Mouse (Mus musculus) MEL (cell line): ENCODE results near the gene Adam12. TPM values are rescaled to one million over a fixed set of nuclear protein-coding genes. Genes with fewer than 3 reads are reported as not detected.

Experiments
- DNase-seq: peaks from one replicate; pipeline ENCODE4 v3.0.0; 2011; ENCODE audit warnings: low read depth, low spot score
- H3K27ac ChIP-seq: 2 replicates; pipeline ENCODE4 v1.5.1; 2012; ENCODE audit warnings: low read depth, mild to moderate bottlenecking, control low read depth, low read length, moderate library complexity; ENCODE audit not compliant: control insufficient read depth
- H3K27me3 ChIP-seq, 2 experiments: fragments of 150-350 bp in 1 of 2; sonication (generic) in 1 of 2; 2 replicates each; pipeline ENCODE4 v1.6.1; 2012; ENCODE audit warnings: low read length in 2 of 2, mild to moderate bottlenecking in 2 of 2, improper control_type of control experiment in 1 of 2, moderate library complexity in 1 of 2; ENCODE audit not compliant: insufficient read depth in 2 of 2, control insufficient read depth in 1 of 2
- H3K36me3 ChIP-seq, 2 experiments: 2 replicates each; pipeline ENCODE4 v1.6.1; 2012 to 2014; ENCODE audit warnings: low read length in 2 of 2, improper control_type of control experiment in 1 of 2, inconsistent platforms in 1 of 2, mild to moderate bottlenecking in 1 of 2; ENCODE audit not compliant: insufficient read depth in 2 of 2, control insufficient read depth in 1 of 2
- H3K4me1 ChIP-seq, 2 experiments: fragments of 150-350 bp in 1 of 2; sonication (generic) in 1 of 2; 2 replicates each; pipeline ENCODE4 v1.6.1; 2012; ENCODE audit warnings: low read length in 2 of 2, improper control_type of control experiment in 1 of 2, mild to moderate bottlenecking in 1 of 2; ENCODE audit not compliant: insufficient read depth in 2 of 2, control insufficient read depth in 1 of 2
- H3K4me3 ChIP-seq, 2 experiments: fragments of 150-350 bp in 1 of 2; sonication (generic) in 1 of 2; 2 replicates each; pipeline ENCODE4 v1.5.1; 2012; ENCODE audit warnings: low read depth in 2 of 2, low read length in 2 of 2, mild to moderate bottlenecking in 2 of 2, moderate library complexity in 2 of 2, control low read depth in 1 of 2, improper control_type of control experiment in 1 of 2; ENCODE audit not compliant: control insufficient read depth in 1 of 2, insufficient read depth in 1 of 2
- H3K79me2 ChIP-seq: 2 replicates; pipeline ENCODE4 v1.6.1; 2012; ENCODE audit warnings: mild to moderate bottlenecking, low read length, moderate library complexity; ENCODE audit not compliant: control insufficient read depth, poor library complexity, insufficient read depth
- H3K9ac ChIP-seq: 2 replicates; pipeline ENCODE4 v1.6.1; 2012; ENCODE audit warnings: low read depth, mild to moderate bottlenecking, control low read depth, low read length, moderate library complexity; ENCODE audit not compliant: control insufficient read depth, poor library complexity, severe bottlenecking
- H3K9me3 ChIP-seq: fragments of 150-350 bp; sonication (generic); replicated peaks from 2 replicates; pipeline ENCODE4 v1.6.1; 2012; ENCODE audit warnings: mild to moderate bottlenecking, low read length, improper control_type of control experiment, moderate library complexity; ENCODE audit not compliant: insufficient read depth
- BHLHE40 ChIP-seq: IDR thresholded peaks from 2 replicates; pipeline ENCODE4 v1.6.1; 2012; ENCODE audit warnings: low read depth, mild to moderate bottlenecking, inconsistent platforms, low read length, improper control_type of control experiment, borderline replicate concordance
- CHD1 ChIP-seq: IDR thresholded peaks from 2 replicates; pipeline ENCODE4 v1.6.1; 2012; ENCODE audit warnings: low read depth, mild to moderate bottlenecking, inconsistent platforms, low read length, improper control_type of control experiment
- ELF1 ChIP-seq: IDR thresholded peaks from 2 replicates; pipeline ENCODE4 v1.6.1; 2014; ENCODE audit warnings: low read depth, mild to moderate bottlenecking, inconsistent platforms, low read length, improper control_type of control experiment, moderate library complexity
- EP300 ChIP-seq, 2 experiments: IDR thresholded peaks; 2 replicates each; pipeline ENCODE4 v1.6.1; 2011; ENCODE audit warnings: improper control_type of control experiment in 2 of 2, low read length in 2 of 2, low read depth in 1 of 2, mild to moderate bottlenecking in 1 of 2
- ETS1 ChIP-seq: IDR thresholded peaks from 2 replicates; pipeline ENCODE4 v1.6.1; 2012; ENCODE audit warnings: low read depth, mild to moderate bottlenecking, inconsistent platforms, low read length, improper control_type of control experiment, moderate library complexity
- GABPA ChIP-seq: IDR thresholded peaks from 2 replicates; pipeline ENCODE4 v1.6.1; 2012; ENCODE audit warnings: low read depth, mild to moderate bottlenecking, inconsistent platforms, low read length, improper control_type of control experiment, moderate library complexity
- HCFC1 ChIP-seq: IDR thresholded peaks from 2 replicates; pipeline ENCODE4 v1.6.1; 2012; ENCODE audit warnings: low read depth, mild to moderate bottlenecking, inconsistent platforms, low read length, improper control_type of control experiment, moderate library complexity
- MAFK ChIP-seq: IDR thresholded peaks from 2 replicates; pipeline ENCODE4 v1.6.1; 2011; ENCODE audit warnings: low read depth, mild to moderate bottlenecking, low read length, improper control_type of control experiment, borderline replicate concordance
- MXI1 ChIP-seq: IDR thresholded peaks from 2 replicates; pipeline ENCODE4 v1.6.1; 2011; ENCODE audit warnings: mild to moderate bottlenecking, low read depth, low read length, improper control_type of control experiment
- NELFE ChIP-seq: IDR thresholded peaks from 2 replicates; pipeline ENCODE4 v1.6.1; 2011; ENCODE audit warnings: low read depth, low read length, improper control_type of control experiment
- NRF1 ChIP-seq: IDR thresholded peaks from 2 replicates; pipeline ENCODE4 v1.6.1; 2014; ENCODE audit warnings: low read depth, mild to moderate bottlenecking, inconsistent platforms, low read length, improper control_type of control experiment, moderate library complexity; ENCODE audit not compliant: poor library complexity, insufficient read depth, severe bottlenecking
- SMC3 ChIP-seq: IDR thresholded peaks from 2 replicates; pipeline ENCODE4 v1.6.1; 2011; ENCODE audit warnings: low read depth, low read length, improper control_type of control experiment
- TCF12 ChIP-seq: IDR thresholded peaks from 2 replicates; pipeline ENCODE4 v1.6.1; 2014; ENCODE audit warnings: low read depth, mild to moderate bottlenecking, inconsistent platforms, low read length, improper control_type of control experiment, moderate library complexity
- USF1 ChIP-seq: IDR thresholded peaks from 2 replicates; pipeline ENCODE4 v1.6.1; 2014; ENCODE audit warnings: low read depth, mild to moderate bottlenecking, inconsistent platforms, low read length, improper control_type of control experiment, moderate library complexity
- USF2 ChIP-seq, 2 experiments: IDR thresholded peaks; 2 replicates each; pipeline ENCODE4 v1.6.1; 2011 to 2012; ENCODE audit warnings: improper control_type of control experiment in 2 of 2, low read length in 2 of 2, borderline replicate concordance in 1 of 2, inconsistent platforms in 1 of 2, low read depth in 1 of 2, mild to moderate bottlenecking in 1 of 2; ENCODE audit not compliant: insufficient read depth in 1 of 2
- ZC3H11A ChIP-seq: IDR thresholded peaks from 2 replicates; pipeline ENCODE4 v1.6.1; 2012; ENCODE audit warnings: low read depth, mild to moderate bottlenecking, inconsistent platforms, low read length, improper control_type of control experiment
- ZKSCAN1 ChIP-seq: IDR thresholded peaks from 2 replicates; pipeline ENCODE4 v1.6.1; 2012; ENCODE audit warnings: low read depth, mild to moderate bottlenecking, inconsistent platforms, low read length, improper control_type of control experiment, moderate library complexity
- polyA plus RNA-seq, 2 experiments: library from polyadenylated mRNA; stranded (reverse) in 1 of 2; unstranded in 1 of 2; fragments of >175 nt in 1 of 2; fragments of >200 nt in 1 of 2; gene quantifications; 2 replicates each; pipeline versions ENCODE4 v1.2.1 to v1.2.4; 2012; ENCODE audit warnings: low replicate concordance in 2 of 2, low read depth in 1 of 2; ENCODE audit not compliant: insufficient read length in 2 of 2, insufficient read depth in 1 of 2, missing spikeins in 1 of 2
- total RNA-seq: library from RNA; depleted of rRNA; stranded (reverse); fragments of 300-350 nt; gene quantifications from 2 replicates; pipeline ENCODE4 v1.2.3, GENCODE M21; 2012

Adam12 gene
- total and polyA plus RNA-seq, 3 experiments, result not detected

GRCm38 (mm10) chr7:134032959-134033366, 199.0 kb downstream of the Adam12 start:
- Histone ChIP-seq H3K9ac (no peak overlapping the region), H3K4me3 (no peak overlapping the region), H3K4me1 (no peaks in the 10 kb centered on the region), H3K27me3 (no peaks in the 10 kb centered on the region), H3K36me3 (no peaks in the 10 kb centered on the region), H3K27ac (no peak overlapping the region), H3K9me3 (no peaks in the 10 kb centered on the region), H3K79me2 (no peaks in the 10 kb centered on the region)
- TF ChIP-seq HCFC1 (no peak), ZC3H11A (no peak)
- DNase-seq, result no peak

GRCm38 (mm10) chr7:134031787-134032186, 200.2 kb downstream of the Adam12 start:
- H3K27me3 ChIP-seq, result no peaks in the 10 kb centered on the region
- TF ChIP-seq ZKSCAN1, result no peak
- TF ChIP-seq EP300 (IDR thresholded peaks at IDR 0.05; ENCODE audit: low read depth in 1 of 2, low read length in 2 of 2), result no peak
- TF ChIP-seq ETS1, result no peak
- no peak for TF ChIP-seq NELFE
- TF ChIP-seq MXI1, result no peak
- TF ChIP-seq USF2 (IDR thresholded peaks at IDR 0.05; ENCODE audit: borderline replicate concordance in 1 of 2, insufficient read depth in 1 of 2, low read depth in 1 of 2, low read length in 2 of 2), result no peak
- no peak for TF ChIP-seq GABPA
- TF ChIP-seq USF1, result no peak
- TF ChIP-seq MAFK, result no peak
- TF ChIP-seq NRF1, result no peak
- no peak for TF ChIP-seq BHLHE40
- TF ChIP-seq CHD1, result no peak
- no peak for TF ChIP-seq TCF12
- TF ChIP-seq SMC3, result no peak
- TF ChIP-seq ELF1, result no peak
- no peaks in the 10 kb centered on the region for H3K9me3 ChIP-seq
- no peak overlapping the region for H3K9ac ChIP-seq
- H3K4me3 ChIP-seq, result no peak overlapping the region
- no peaks in the 10 kb centered on the region for H3K4me1 ChIP-seq
- no peak for DNase-seq
- H3K36me3 ChIP-seq, result no peaks in the 10 kb centered on the region
- H3K27ac ChIP-seq, result no peak overlapping the region
- no peaks in the 10 kb centered on the region for H3K79me2 ChIP-seq
